Mouse (Mus musculus): ENCODE results near the gene Cdpf1. TPM values are rescaled to one million over a fixed set of nuclear protein-coding genes. Genes with fewer than 3 reads are reported as not detected.

The Cdpf1 gene
- polyA plus RNA-seq, 1 experiment from 2014 or later, result 20.7 TPM

- Histone ChIP-seq H3K27me3 (ENCODE audit: control insufficient read depth, insufficient read depth, low read length) (no peaks in the 10 kb centered on the region), H3K27ac (ENCODE audit: low read depth, low read length) (no peak overlapping the region), H3K9me3 (ENCODE audit: control insufficient read depth, low read length) (no peaks in the 10 kb centered on the region), H3K9ac (ENCODE audit: low read length) (no peak overlapping the region), H3K4me2 (ENCODE audit: low read depth, low read length, severe bottlenecking) (no peak overlapping the region), H3K4me1 (replicated peaks; ENCODE audit: control insufficient read depth, insufficient read depth, low read length) (no peaks in the 10 kb centered on the region), H3K36me3 (ENCODE audit: control insufficient read depth, insufficient read depth, low read length) (no peaks in the 10 kb centered on the region), H3K4me3 (ENCODE audit: low read depth, low read length) (no peak overlapping the region)
- DNase-seq (ENCODE audit: low spot score) (no peak), ATAC-seq (replicated peaks; ENCODE audit: low FRiP score) (no peak)
- WGBS, result 56% methylated on average over 3 of the region's 3 CpGs
Measured at GRCm38 (mm10) chr15:85835335-85835734, 23.8 kb upstream of the Cdpf1 start.

GRCm38 (mm10) chr15:85832599-85832998 is 21.1 kb upstream of the Cdpf1 start:
- ATAC-seq (replicated peaks; ENCODE audit: low FRiP score), result no peak
- WGBS, result 53% methylated on average over 8 of the region's 8 CpGs
- Histone ChIP-seq H3K27me3 (ENCODE audit: control insufficient read depth, insufficient read depth, low read length) (no peaks in the 10 kb centered on the region), H3K4me3 (ENCODE audit: low read depth, low read length) (peak overlapping the region; percentile 52), H3K4me1 (replicated peaks; ENCODE audit: control insufficient read depth, insufficient read depth, low read length) (no peaks in the 10 kb centered on the region), H3K27ac (ENCODE audit: low read depth, low read length) (no peak overlapping the region), H3K9ac (ENCODE audit: low read length) (peak overlapping the region; percentile 59), H3K36me3 (ENCODE audit: control insufficient read depth, insufficient read depth, low read length) (no peaks in the 10 kb centered on the region), H3K9me3 (ENCODE audit: control insufficient read depth, low read length) (no peaks in the 10 kb centered on the region), H3K4me2 (ENCODE audit: low read depth, low read length, severe bottlenecking) (peak overlapping the region; percentile 84)
- DNase-seq (ENCODE audit: low spot score), result no peak

GRCm38 (mm10) chr15:85831954-85832590 is 20.6 kb upstream of the Cdpf1 start, which contains the start of gene Ttc38:
TSS of gene Ttc38 (plus strand) at chr15:85832306.
- Histone ChIP-seq H3K9me3 (ENCODE audit: control insufficient read depth, low read length) (no peaks in the 10 kb centered on the region), H3K27me3 (ENCODE audit: control insufficient read depth, insufficient read depth, low read length) (no peaks in the 10 kb centered on the region), H3K4me3 (ENCODE audit: low read depth, low read length) (peak within 1 kb of the TSS; percentile 52), H3K9ac (ENCODE audit: low read length) (peak within 1 kb of the TSS; percentile 59), H3K4me1 (replicated peaks; ENCODE audit: control insufficient read depth, insufficient read depth, low read length) (no peaks in the 10 kb centered on the region), H3K27ac (ENCODE audit: low read depth, low read length) (no peak within 1 kb of the TSS), H3K36me3 (ENCODE audit: control insufficient read depth, insufficient read depth, low read length) (no peaks in the 10 kb centered on the region), H3K4me2 (ENCODE audit: low read depth, low read length, severe bottlenecking) (peak within 1 kb of the TSS; percentile 84)
- DNase-seq (ENCODE audit: low spot score), result peak; percentile 84
- peak; percentile 86 for ATAC-seq (replicated peaks; ENCODE audit: low FRiP score)
- WGBS, result 2% methylated on average over 27 of the region's 27 CpGs

GRCm38 (mm10) chr15:85829470-85829869 is 18.0 kb upstream of the Cdpf1 start:
- Histone ChIP-seq H3K4me1 (replicated peaks; ENCODE audit: control insufficient read depth, insufficient read depth, low read length) (no peaks in the 10 kb centered on the region), H3K27me3 (ENCODE audit: control insufficient read depth, insufficient read depth, low read length) (no peaks in the 10 kb centered on the region), H3K36me3 (ENCODE audit: control insufficient read depth, insufficient read depth, low read length) (no peaks in the 10 kb centered on the region), H3K27ac (ENCODE audit: low read depth, low read length) (no peak overlapping the region), H3K9ac (ENCODE audit: low read length) (no peak overlapping the region), H3K4me2 (ENCODE audit: low read depth, low read length, severe bottlenecking) (no peak overlapping the region), H3K9me3 (ENCODE audit: control insufficient read depth, low read length) (no peaks in the 10 kb centered on the region), H3K4me3 (ENCODE audit: low read depth, low read length) (no peak overlapping the region)
- no peak for DNase-seq (ENCODE audit: low spot score)
- WGBS, result 59% methylated on average over 5 of the region's 5 CpGs
- ATAC-seq (replicated peaks; ENCODE audit: low FRiP score), result no peak

DNA sequence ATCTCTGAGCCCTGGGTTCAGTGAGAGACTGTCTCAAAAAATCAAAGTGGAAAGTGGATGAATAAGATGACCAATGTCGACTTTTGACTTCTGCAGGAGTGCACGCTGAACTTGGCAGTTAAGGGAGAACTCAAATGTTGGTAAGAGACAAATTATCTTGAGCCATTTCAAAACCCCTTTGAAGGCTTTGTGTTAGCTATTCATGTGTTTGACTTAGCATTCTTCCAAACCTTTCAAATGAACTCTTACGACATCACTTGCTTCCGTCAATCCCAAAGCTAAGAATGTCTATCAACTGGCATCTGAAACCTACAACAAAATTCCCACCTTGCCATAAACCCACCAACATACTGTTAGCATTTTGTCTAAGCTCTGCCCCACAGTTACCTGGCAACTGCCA is 16.6 kb upstream of the Cdpf1 start:
- Histone ChIP-seq H3K27ac (ENCODE audit: low read depth, low read length) (no peak overlapping the region), H3K9me3 (ENCODE audit: control insufficient read depth, low read length) (no peaks in the 10 kb centered on the region), H3K4me2 (ENCODE audit: low read depth, low read length, severe bottlenecking) (no peak overlapping the region), H3K9ac (ENCODE audit: low read length) (no peak overlapping the region), H3K4me1 (replicated peaks; ENCODE audit: control insufficient read depth, insufficient read depth, low read length) (no peaks in the 10 kb centered on the region), H3K4me3 (ENCODE audit: low read depth, low read length) (no peak overlapping the region), H3K36me3 (ENCODE audit: control insufficient read depth, insufficient read depth, low read length) (no peaks in the 10 kb centered on the region), H3K27me3 (ENCODE audit: control insufficient read depth, insufficient read depth, low read length) (no peaks in the 10 kb centered on the region)
- DNase-seq (ENCODE audit: low spot score) (no peak), ATAC-seq (replicated peaks; ENCODE audit: low FRiP score) (no peak)
- 90% methylated on average over 4 of the region's 4 CpGs for WGBS

GRCm38 (mm10) chr15:85826676-85827075 is 15.2 kb upstream of the Cdpf1 start:
- no peak overlapping the region for H3K4me3 ChIP-seq (ENCODE audit: low read depth, low read length)
- 0 out of 2 replicates have a peak, but pooled peaks cover under 1% of the 10 kb centered on the region for H3K4me1 ChIP-seq (replicated peaks; ENCODE audit: control insufficient read depth, insufficient read depth, low read length)
- no peaks in the 10 kb centered on the region for H3K9me3 ChIP-seq (ENCODE audit: control insufficient read depth, low read length)
- no peak overlapping the region for H3K27ac ChIP-seq (ENCODE audit: low read depth, low read length)
- no peak overlapping the region for H3K9ac ChIP-seq (ENCODE audit: low read length)
- H3K27me3 ChIP-seq (ENCODE audit: control insufficient read depth, insufficient read depth, low read length), result peaks cover 3% of the 10 kb centered on the region; the same call in 1 of the 2 replicates
- no peaks in the 10 kb centered on the region for H3K36me3 ChIP-seq (ENCODE audit: control insufficient read depth, insufficient read depth, low read length)
- no peak for ATAC-seq (replicated peaks; ENCODE audit: low FRiP score)
- WGBS, result 85% methylated on average over 5 of the region's 5 CpGs
- H3K4me2 ChIP-seq (ENCODE audit: low read depth, low read length, severe bottlenecking), result no peak overlapping the region
- no peak for DNase-seq (ENCODE audit: low spot score)

- WGBS, result 13% methylated on average over 4 of the region's 4 CpGs
- Histone ChIP-seq H3K27ac (ENCODE audit: low read depth, low read length) (no peak overlapping the region), H3K4me2 (ENCODE audit: low read depth, low read length, severe bottlenecking) (peak overlapping the region; percentile 96), H3K27me3 (ENCODE audit: control insufficient read depth, insufficient read depth, low read length) (peaks cover 14% of the 10 kb centered on the region), H3K9ac (ENCODE audit: low read length) (peak overlapping the region; percentile 63; the same call in 1 of the 2 replicates), H3K4me3 (ENCODE audit: low read depth, low read length) (peak overlapping the region; percentile 44; the same call in 1 of the 2 replicates), H3K9me3 (ENCODE audit: control insufficient read depth, low read length) (no peaks in the 10 kb centered on the region), H3K4me1 (replicated peaks; ENCODE audit: control insufficient read depth, insufficient read depth, low read length) (peaks cover 5% of the 10 kb centered on the region; the same call in 1 of the 2 replicates), H3K36me3 (ENCODE audit: control insufficient read depth, insufficient read depth, low read length) (no peaks in the 10 kb centered on the region)
- peak; percentile 36; the same call in 1 of the 2 replicates for ATAC-seq (replicated peaks; ENCODE audit: low FRiP score)
- no peak for DNase-seq (ENCODE audit: low spot score)
Measured at GRCm38 (mm10) chr15:85822011-85822359, 10.5 kb upstream of the Cdpf1 start.

- Histone ChIP-seq H3K9me3 (ENCODE audit: control insufficient read depth, low read length) (no peaks in the 10 kb centered on the region), H3K9ac (ENCODE audit: low read length) (peak within 1 kb of the TSS; percentile 63), H3K4me3 (ENCODE audit: low read depth, low read length) (peak within 1 kb of the TSS; percentile 44), H3K4me2 (ENCODE audit: low read depth, low read length, severe bottlenecking) (peak within 1 kb of the TSS; percentile 96), H3K4me1 (replicated peaks; ENCODE audit: control insufficient read depth, insufficient read depth, low read length) (peaks cover 5% of the 10 kb centered on the region; the same call in 1 of the 2 replicates), H3K27me3 (ENCODE audit: control insufficient read depth, insufficient read depth, low read length) (peaks cover 14% of the 10 kb centered on the region), H3K36me3 (ENCODE audit: control insufficient read depth, insufficient read depth, low read length) (no peaks in the 10 kb centered on the region), H3K27ac (ENCODE audit: low read depth, low read length) (no peak within 1 kb of the TSS)
- ATAC-seq (replicated peaks; ENCODE audit: low FRiP score) (peak; percentile 53), DNase-seq (ENCODE audit: low spot score) (peak; percentile 63)
- 2% methylated on average over 47 of the region's 65 CpGs for WGBS
Measured at GRCm38 (mm10) chr15:85821203-85822010, 9.9 kb upstream of the Cdpf1 start, which contains the start of gene Pkdrej. TSS of gene Pkdrej (minus strand) at chr15:85821734.

Measured in forebrain, embryonic 11.5 days (tissue).